Mouse (Mus musculus) heart, embryonic 15.5 days (tissue): ENCODE measurements around the gene Fntb. TPM values are rescaled to one million over a fixed set of nuclear protein-coding genes. Genes with fewer than 3 reads are reported as not detected.

Experiments used
- ATAC-seq: fragments of 200-750 bp; cut with Nextera tagmentation; replicated peaks from 2 replicates; pipeline ENCODE4 v1.8.0; 2017; ENCODE audit warnings: low read depth, moderate TSS enrichment; ENCODE audit not compliant: insufficient number of reproducible peaks, insufficient read depth, low FRiP score
- H3K27ac ChIP-seq: fragments of 300-500 bp; sonication (generic); 2 replicates; pipeline ENCODE4 v1.5.1; 2015; ENCODE audit warnings: mild to moderate bottlenecking, inconsistent platforms
- H3K27me3 ChIP-seq: fragments of 300-500 bp; sonication (generic); 2 replicates; pipeline ENCODE4 v1.6.1; 2015; ENCODE audit warnings: inconsistent platforms
- H3K36me3 ChIP-seq: fragments of 300-500 bp; sonication (generic); 2 replicates; pipeline ENCODE4 v1.6.1; 2015; ENCODE audit warnings: mild to moderate bottlenecking, inconsistent platforms
- H3K4me1 ChIP-seq: fragments of 300-500 bp; sonication (generic); replicated peaks from 2 replicates; pipeline ENCODE4 v1.6.1; 2015; ENCODE audit warnings: inconsistent platforms
- H3K4me2 ChIP-seq: fragments of 300-500 bp; sonication (generic); 2 replicates; pipeline ENCODE4 v1.6.1; 2015; ENCODE audit warnings: inconsistent platforms, mild to moderate bottlenecking, moderate library complexity
- H3K4me3 ChIP-seq: fragments of 300-500 bp; sonication (generic); 2 replicates; pipeline ENCODE4 v1.5.1; 2015; ENCODE audit warnings: mild to moderate bottlenecking, inconsistent platforms
- H3K9ac ChIP-seq: fragments of 300-500 bp; sonication (generic); 2 replicates; pipeline ENCODE4 v1.6.1; 2015; ENCODE audit warnings: mild to moderate bottlenecking, inconsistent platforms
- H3K9me3 ChIP-seq: fragments of 300-500 bp; sonication (generic); replicated peaks from 2 replicates; pipeline ENCODE4 v1.6.1; 2016; ENCODE audit warnings: inconsistent platforms
- WGBS: fragments of 180-500 bp; shearing (Covaris S2); methylation state at CpG from one replicate; pipeline ENCODE4 v1.1.7; 2015; ENCODE audit warnings: mixed read lengths; 5-methylcytosine and 5-hydroxymethylcytosine counted together
- polyA plus RNA-seq: library from polyadenylated mRNA; unstranded; fragments of >200 nt; fragmentation: Nextera tagmentation; extraction: Ambion mirVana; gene quantifications from 2 replicates; pipeline ENCODE4 v1.2.1, GENCODE M21; 2015

Gene Fntb
- polyA plus RNA-seq, 1 experiment from 2014 or later: 20.8 TPM

DNA sequence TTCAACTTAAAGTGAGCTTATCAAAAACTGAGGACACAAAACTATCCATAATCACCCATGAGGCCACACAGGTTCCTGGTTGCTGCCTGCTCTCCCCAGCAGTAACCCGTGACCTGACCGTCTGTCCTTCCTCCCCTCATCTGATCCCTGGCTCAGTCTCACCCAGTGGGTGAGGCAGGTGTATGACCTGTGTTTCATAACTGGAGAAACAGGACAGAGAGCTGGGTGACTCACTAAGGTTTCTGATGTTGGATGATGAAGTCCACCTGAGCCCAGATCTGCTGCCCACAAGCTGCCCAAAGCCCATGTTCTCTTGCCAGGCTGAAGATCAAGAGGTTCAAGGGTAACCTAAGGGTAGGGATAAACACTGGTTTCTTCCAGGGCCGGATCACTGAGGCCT is 161.6 kb downstream of the Fntb start:
- no peak overlapping the region for H3K9ac ChIP-seq
- no peaks in the 10 kb centered on the region for H3K27me3 ChIP-seq
- no peaks in the 10 kb centered on the region for H3K36me3 ChIP-seq
- peaks cover 7% of the 10 kb centered on the region for H3K4me1 ChIP-seq
- WGBS: 66% methylated on average over 3 of the region's 3 CpGs
- no peak overlapping the region for H3K4me2 ChIP-seq
- no peak overlapping the region for H3K27ac ChIP-seq
- no peaks in the 10 kb centered on the region for H3K9me3 ChIP-seq
- no peak for ATAC-seq
- H3K4me3 ChIP-seq: no peak overlapping the region

DNA sequence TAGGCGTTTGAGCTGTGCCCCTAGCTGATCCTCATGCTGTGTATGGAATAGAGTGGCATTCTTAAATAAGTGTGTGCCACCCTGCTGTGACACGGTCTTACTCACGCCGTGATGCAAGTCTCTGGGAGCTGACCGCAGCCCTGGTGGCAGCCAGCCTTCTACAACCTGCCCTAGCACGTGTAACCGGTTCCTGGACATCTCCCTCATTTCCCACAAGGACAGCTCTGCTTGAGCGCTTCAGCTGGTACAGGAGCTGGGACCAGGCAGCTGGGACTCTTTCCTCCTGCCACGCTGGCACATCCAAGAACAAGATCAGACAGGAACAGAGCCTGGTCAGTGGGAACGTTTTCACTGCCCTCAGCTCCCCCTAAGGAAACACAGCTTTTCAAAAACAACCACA is 162.2 kb downstream of the Fntb start:
- Histone ChIP-seq H3K4me1 (peaks cover 12% of the 10 kb centered on the region), H3K27me3 (no peaks in the 10 kb centered on the region), H3K27ac (no peak overlapping the region), H3K9ac (no peak overlapping the region), H3K4me3 (no peak overlapping the region), H3K36me3 (no peaks in the 10 kb centered on the region), H3K4me2 (no peak overlapping the region), H3K9me3 (no peaks in the 10 kb centered on the region)
- 59% methylated on average over 10 of the region's 10 CpGs for WGBS
- no peak for ATAC-seq

DNA sequence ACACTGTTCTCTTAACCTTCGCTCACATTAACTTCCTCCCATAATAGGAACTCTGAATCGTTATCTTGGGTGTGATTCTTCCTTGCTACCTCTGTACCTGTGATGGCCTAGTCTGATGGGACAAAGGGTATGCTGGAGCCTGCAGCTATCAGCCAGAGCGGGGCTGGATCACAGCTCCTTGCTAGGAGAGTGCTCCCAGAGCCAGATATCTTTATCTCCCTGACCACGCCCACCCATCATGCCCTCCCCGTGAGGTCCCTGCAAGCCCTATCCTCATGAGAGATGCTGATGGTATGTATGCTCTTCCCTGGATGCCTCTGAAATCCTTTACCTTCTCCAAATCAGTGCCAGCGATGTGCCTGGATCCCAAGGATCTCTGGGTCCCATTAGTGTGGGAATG is 164.8 kb downstream of the Fntb start:
- no peaks in the 10 kb centered on the region for H3K36me3 ChIP-seq
- H3K9ac ChIP-seq: no peak overlapping the region
- no peaks in the 10 kb centered on the region for H3K27me3 ChIP-seq
- no peak overlapping the region for H3K27ac ChIP-seq
- ATAC-seq: no peak
- H3K4me2 ChIP-seq: no peak overlapping the region
- no peak overlapping the region for H3K4me3 ChIP-seq
- 48% methylated on average over 6 of the region's 6 CpGs for WGBS
- H3K9me3 ChIP-seq: no peaks in the 10 kb centered on the region
- H3K4me1 ChIP-seq: peaks cover 12% of the 10 kb centered on the region

DNA sequence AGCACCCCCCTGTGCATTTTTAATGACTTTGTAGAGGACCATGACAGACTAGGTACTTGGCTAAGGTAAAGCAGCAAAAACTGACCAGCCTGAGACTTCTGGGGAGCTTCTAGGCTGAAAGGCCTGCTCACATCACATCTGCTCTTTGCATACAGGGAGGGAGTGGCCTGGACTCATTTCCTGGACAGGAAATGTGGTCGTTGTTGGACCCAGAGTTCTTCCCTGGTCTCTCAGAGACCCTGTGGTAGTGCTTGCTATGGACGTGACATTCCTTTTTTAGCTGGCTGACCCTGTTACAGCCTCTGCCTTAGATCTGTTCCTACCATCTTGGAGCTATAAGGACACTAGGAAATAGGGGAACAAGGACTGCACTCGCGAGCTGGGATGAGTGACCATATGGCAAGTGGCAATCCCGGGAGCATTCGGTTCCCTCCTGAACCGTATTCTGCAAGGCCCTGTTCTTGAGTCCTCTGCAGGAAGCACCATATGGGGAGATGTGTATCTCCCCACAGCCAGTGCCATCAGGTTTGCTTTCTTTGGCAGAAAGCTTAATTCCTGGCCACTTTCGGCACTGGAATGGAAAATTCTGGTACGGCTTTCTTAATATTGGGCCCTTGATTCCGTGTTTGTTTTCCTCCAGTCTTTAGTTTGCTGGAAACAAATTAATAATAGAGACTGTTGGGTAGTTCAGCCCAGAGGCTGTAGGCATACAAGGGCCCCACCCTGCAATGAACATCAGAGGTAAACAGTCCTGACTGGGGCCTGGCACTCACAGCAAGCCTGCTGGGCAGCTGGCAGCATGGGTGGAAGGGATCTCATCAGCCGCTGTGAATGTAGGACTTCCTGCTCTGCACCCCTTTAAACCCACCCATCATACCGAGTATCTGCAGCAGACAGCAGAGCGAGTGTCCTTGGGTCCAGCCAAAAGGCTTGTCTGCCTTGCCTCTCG is 166.6 kb downstream of the Fntb start:
- peak overlapping the region; percentile 51 for H3K27ac ChIP-seq
- no peaks in the 10 kb centered on the region for H3K27me3 ChIP-seq
- no peak overlapping the region for H3K9ac ChIP-seq
- no peaks in the 10 kb centered on the region for H3K9me3 ChIP-seq
- no peak overlapping the region for H3K4me3 ChIP-seq
- H3K4me1 ChIP-seq: peaks cover 5% of the 10 kb centered on the region
- ATAC-seq: no peak
- peaks cover 11% of the 10 kb centered on the region; the same call in 1 of the 2 replicates for H3K36me3 ChIP-seq
- no peak overlapping the region for H3K4me2 ChIP-seq
- WGBS: 64% methylated on average over 14 of the region's 14 CpGs

DNA sequence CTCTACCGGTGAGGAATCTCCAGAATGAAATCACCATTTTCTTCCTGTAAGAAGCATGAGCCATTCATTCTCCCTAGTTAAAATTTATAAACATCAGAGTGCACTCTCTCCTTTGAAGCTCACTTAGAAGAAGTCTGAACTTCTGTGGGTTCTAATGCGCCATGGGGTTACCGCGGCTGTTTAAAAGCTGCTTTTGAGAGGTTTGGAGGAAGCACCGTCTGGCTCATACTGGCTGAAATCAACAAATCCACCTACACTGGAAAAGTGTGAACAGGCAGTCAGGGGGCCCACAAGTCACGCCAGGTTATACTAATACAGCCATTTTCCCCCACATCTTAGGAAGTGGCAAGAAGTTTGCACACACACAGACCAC is 167.3 kb downstream of the Fntb start:
- no peak overlapping the region for H3K4me2 ChIP-seq
- H3K9me3 ChIP-seq: no peaks in the 10 kb centered on the region
- H3K4me1 ChIP-seq: peaks cover 5% of the 10 kb centered on the region
- no peak; the same call in 1 of the 2 replicates for ATAC-seq
- WGBS: 77% methylated on average over 6 of the region's 6 CpGs
- peaks cover 16% of the 10 kb centered on the region for H3K36me3 ChIP-seq
- H3K9ac ChIP-seq: no peak overlapping the region
- H3K27me3 ChIP-seq: no peaks in the 10 kb centered on the region
- peak overlapping the region; percentile 51 for H3K27ac ChIP-seq
- no peak overlapping the region for H3K4me3 ChIP-seq

DNA sequence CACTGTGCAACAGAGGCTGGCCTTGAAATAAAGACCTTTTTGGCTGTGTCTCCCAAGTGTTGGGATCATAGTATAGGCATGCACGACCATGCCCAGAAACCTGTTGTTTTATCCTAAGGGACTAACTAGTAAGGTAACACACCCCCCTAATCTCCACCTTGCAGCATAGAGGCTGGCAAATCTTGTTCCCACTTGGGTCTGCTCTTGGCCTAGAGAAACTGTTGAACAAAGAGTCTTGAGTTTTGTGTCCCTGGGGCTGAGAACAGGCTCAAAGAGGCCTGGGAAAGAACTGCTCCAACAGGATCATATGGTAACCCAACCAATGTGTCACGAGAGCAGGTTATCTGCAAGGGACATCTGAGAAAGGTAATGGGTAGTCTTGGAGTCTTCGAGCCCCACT is 169.0 kb downstream of the Fntb start:
- Histone ChIP-seq H3K27me3 (no peaks in the 10 kb centered on the region), H3K4me3 (no peak overlapping the region), H3K27ac (no peak overlapping the region), H3K36me3 (peaks cover 33% of the 10 kb centered on the region), H3K4me1 (peaks cover 5% of the 10 kb centered on the region; the same call in 1 of the 2 replicates), H3K9me3 (no peaks in the 10 kb centered on the region), H3K4me2 (no peak overlapping the region), H3K9ac (no peak overlapping the region)
- WGBS: 83% methylated on average over 3 of the region's 3 CpGs
- no peak for ATAC-seq

DNA sequence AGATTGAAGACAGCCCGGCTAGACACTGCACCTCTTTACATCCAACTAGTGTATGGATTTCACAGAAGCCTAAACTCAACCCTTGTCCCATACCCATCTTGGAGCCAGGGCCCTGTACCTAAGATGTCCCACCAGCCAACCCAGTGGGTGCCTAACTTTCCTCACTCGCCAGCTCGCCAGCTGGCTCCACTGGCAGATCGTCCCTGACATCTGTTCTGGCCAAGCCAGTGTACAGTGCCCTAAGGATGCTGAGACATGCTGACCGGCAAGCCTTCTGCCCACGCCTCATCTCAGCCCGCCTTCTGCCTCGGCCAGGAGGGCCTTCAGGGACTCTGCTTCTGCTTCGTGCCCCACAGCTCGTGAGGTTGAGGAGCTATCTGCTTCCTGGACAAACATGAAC is 170.8 kb downstream of the Fntb start:
- Histone ChIP-seq H3K9ac (no peak overlapping the region), H3K4me3 (no peak overlapping the region), H3K27ac (no peak overlapping the region), H3K4me1 (peaks cover 5% of the 10 kb centered on the region; the same call in 1 of the 2 replicates), H3K27me3 (no peaks in the 10 kb centered on the region), H3K36me3 (peaks cover 44% of the 10 kb centered on the region), H3K9me3 (no peaks in the 10 kb centered on the region), H3K4me2 (no peak overlapping the region)
- ATAC-seq: no peak
- 94% methylated on average over 10 of the region's 10 CpGs for WGBS

DNA sequence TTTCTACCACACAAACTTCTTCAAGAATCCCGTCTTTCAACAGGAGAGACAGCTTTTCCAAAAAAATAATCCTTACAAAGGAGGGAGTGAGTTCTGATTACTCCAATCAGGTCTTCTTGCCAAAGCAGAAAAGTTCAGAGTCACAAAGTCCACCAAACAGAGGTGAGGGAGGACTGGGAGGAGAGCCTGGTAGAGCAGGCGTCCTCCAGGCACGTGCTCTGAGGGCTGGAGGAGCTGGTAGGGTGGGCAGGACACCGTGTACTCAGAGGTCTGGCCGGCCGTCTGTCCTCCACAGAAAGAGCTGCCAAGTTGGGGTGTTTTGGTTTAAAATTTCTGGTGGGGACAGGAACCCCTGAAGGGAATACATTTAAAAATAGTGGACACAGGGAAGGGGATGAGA is 172.6 kb downstream of the Fntb start:
- no peak overlapping the region for H3K4me2 ChIP-seq
- no peaks in the 10 kb centered on the region for H3K27me3 ChIP-seq
- peaks cover 49% of the 10 kb centered on the region for H3K36me3 ChIP-seq
- no peak for ATAC-seq
- no peak overlapping the region for H3K9ac ChIP-seq
- no peak overlapping the region for H3K4me3 ChIP-seq
- no peak overlapping the region for H3K27ac ChIP-seq
- WGBS: 87% methylated on average over 6 of the region's 6 CpGs
- H3K4me1 ChIP-seq: peaks cover 5% of the 10 kb centered on the region; the same call in 1 of the 2 replicates
- H3K9me3 ChIP-seq: no peaks in the 10 kb centered on the region

DNA sequence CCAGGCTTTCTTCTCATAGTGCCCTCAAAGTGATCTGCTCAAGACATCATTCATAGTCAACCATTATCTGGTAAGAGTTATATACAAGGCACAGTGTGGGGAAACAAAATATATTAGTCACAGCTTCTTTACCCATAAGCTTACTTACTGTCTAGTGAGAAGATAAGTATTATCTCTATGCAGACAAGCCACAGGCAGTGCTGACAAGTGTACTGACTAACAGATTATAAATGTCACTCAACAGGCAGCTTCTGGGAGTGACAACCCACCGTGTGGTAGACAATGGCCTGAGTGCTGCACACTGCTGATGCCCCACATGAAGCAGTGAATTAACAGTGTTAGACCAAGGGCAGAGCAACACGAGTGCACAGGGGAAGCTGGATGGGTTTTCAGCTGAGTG is 176.1 kb downstream of the Fntb start:
- Histone ChIP-seq H3K27me3 (no peaks in the 10 kb centered on the region), H3K4me1 (peaks cover 5% of the 10 kb centered on the region; the same call in 1 of the 2 replicates), H3K9me3 (no peaks in the 10 kb centered on the region), H3K4me3 (no peak overlapping the region), H3K4me2 (no peak overlapping the region), H3K9ac (no peak overlapping the region), H3K36me3 (peaks cover 64% of the 10 kb centered on the region), H3K27ac (no peak overlapping the region)
- no peak for ATAC-seq
- 27% methylated on average over 2 of the region's 2 CpGs for WGBS

DNA sequence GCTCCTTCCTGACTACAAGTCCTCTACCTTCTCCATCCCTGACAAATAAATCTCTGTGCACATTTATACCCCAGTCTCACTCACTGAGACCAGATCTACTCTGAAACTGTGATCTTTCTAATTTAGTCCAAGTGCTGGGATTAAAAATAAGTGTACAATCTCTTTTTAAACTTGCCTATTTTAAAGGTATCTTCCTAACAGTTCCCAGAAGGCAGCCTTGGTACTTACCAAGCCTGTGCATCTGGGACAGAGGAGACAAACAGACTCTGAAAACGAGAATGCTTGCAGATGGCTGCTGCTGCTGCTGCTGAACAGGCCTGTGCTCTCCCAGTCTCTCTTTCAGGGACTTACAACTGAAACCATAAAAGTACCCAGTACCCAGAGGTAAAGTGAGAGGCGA is 177.1 kb downstream of the Fntb start:
- Histone ChIP-seq H3K4me3 (no peak overlapping the region), H3K4me1 (peaks cover 5% of the 10 kb centered on the region; the same call in 1 of the 2 replicates), H3K27ac (no peak overlapping the region), H3K36me3 (peaks cover 59% of the 10 kb centered on the region), H3K27me3 (no peaks in the 10 kb centered on the region), H3K4me2 (no peak overlapping the region), H3K9me3 (no peaks in the 10 kb centered on the region), H3K9ac (no peak overlapping the region)
- no peak for ATAC-seq
- 82% methylated on average over 2 of the region's 2 CpGs for WGBS

DNA sequence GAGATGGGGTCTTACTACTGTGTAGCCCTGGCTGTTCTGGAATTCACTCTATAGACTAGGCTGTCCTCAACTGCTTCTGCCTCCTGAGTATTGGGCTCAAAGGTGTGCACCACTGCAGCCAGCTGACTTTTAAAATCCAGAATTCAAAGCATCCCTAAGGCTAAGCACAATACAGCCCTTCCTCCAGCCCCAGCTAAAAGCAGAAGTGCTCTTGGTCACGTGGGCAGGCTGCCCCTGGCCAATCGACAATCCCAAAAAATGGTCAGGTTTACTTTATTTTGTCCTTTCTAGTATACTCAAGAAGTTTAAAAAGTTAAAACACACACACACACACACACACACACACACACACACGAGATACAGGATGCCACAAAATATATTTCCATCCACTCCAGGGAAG is 177.7 kb downstream of the Fntb start:
- H3K4me2 ChIP-seq: no peak overlapping the region
- peaks cover 5% of the 10 kb centered on the region; the same call in 1 of the 2 replicates for H3K4me1 ChIP-seq
- H3K27ac ChIP-seq: no peak overlapping the region
- 68% methylated on average over 3 of the region's 3 CpGs for WGBS
- H3K9ac ChIP-seq: no peak overlapping the region
- no peak for ATAC-seq
- H3K27me3 ChIP-seq: no peaks in the 10 kb centered on the region
- no peaks in the 10 kb centered on the region for H3K9me3 ChIP-seq
- H3K4me3 ChIP-seq: no peak overlapping the region
- peaks cover 60% of the 10 kb centered on the region for H3K36me3 ChIP-seq

DNA sequence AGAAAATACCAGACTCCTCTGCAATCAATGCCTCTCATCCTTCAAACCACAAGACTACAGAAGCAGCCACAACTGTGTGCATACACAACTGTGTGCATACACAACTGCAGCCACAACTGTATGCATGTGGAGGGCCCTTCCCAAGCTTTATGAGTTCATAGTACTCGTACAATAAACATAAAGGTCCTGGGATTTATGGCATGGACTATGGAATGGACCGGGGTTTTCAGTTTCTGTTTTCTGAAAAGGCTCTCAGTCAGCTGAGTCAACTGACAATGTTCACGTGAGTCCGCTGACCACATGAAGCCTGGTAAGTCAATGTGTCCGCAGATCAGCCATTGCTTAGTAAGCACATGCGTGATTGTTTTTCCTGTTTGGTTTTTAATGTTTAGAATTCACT is 178.1 kb downstream of the Fntb start:
- Histone ChIP-seq H3K4me1 (peaks cover 5% of the 10 kb centered on the region; the same call in 1 of the 2 replicates), H3K27ac (no peak overlapping the region), H3K4me3 (no peak overlapping the region), H3K4me2 (no peak overlapping the region), H3K36me3 (peaks cover 59% of the 10 kb centered on the region), H3K27me3 (no peaks in the 10 kb centered on the region), H3K9me3 (no peaks in the 10 kb centered on the region), H3K9ac (no peak overlapping the region)
- WGBS: 87% methylated on average over 6 of the region's 6 CpGs
- no peak for ATAC-seq
